Mouse (Mus musculus): ENCODE measurements around the gene Prmt1.

DNA sequence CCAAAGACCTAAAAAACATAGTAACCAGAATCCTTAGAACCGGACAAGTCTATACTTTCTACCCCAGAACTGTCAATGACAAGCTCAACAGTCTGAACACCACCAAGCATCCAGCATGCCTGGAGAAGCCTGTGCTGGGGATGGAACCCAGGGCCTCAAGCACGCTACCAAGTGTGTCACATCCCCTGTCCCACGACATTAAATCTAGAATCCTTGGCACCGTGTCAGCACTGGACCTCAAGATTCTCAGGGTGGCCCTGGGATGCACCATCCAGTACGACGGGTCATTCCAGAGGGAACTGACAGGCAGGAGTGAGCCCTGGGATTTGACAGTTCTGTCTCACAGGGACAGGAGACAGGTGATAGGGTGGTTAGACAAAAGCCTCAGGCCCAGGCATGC lies 43.6 kb upstream of the Prmt1 start:
- TF ChIP-seq CEBPB (IDR thresholded peaks at IDR 0.05; ENCODE audit: insufficient read depth, poor library complexity, severe bottlenecking), result no peak
- TF ChIP-seq MYOG (IDR thresholded peaks at IDR 0.05; ENCODE audit: control insufficient read depth in 1 of 3, insufficient read depth in 1 of 3, insufficient read length in 2 of 3, low read depth in 2 of 3), result no peak
- no peak for TF ChIP-seq REST (IDR thresholded peaks at IDR 0.05; ENCODE audit: insufficient read depth, insufficient read length)
- no peak for TF ChIP-seq MAX (IDR thresholded peaks at IDR 0.05; ENCODE audit: low read depth)
- no peak for TF ChIP-seq TCF12 (IDR thresholded peaks at IDR 0.05; ENCODE audit: insufficient read depth, poor library complexity, severe bottlenecking)
- no peak for TF ChIP-seq POLR2A (IDR thresholded peaks at IDR 0.05; ENCODE audit: insufficient read length, low read depth)
- no peak for TF ChIP-seq MYOD1 (IDR thresholded peaks at IDR 0.05; ENCODE audit: control insufficient read depth in 1 of 3, insufficient read length in 2 of 3, low read depth in 2 of 3)
